In the genomic region with DNA sequence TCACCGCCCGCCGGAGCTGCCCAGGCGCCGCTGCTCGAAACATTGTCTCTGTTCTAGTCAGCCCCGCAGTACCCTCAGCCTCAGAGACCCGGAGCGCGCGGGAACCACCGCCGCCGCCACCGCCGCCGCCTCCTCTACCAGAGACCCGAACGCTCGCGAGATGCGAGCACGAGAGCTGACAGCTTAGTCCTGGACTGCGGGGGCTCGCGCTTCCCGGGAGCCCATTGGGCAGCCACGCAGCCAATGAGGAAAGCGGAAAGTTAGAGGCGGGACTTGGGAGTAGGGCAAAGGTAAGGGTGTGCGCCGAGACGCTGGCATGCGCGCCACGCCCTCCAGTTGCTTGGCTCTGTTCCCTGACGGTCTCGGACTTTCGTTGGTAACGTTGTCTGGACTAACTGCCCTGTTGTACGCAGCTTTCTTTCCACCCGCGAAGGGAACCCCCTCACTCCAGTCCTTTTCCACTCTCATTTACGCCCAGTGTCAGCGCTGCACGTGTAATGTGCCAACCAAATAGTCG, we compare ENCODE assay signal across 8 mouse cellular contexts. TPM values are rescaled to one million over a fixed set of nuclear protein-coding genes. Genes with fewer than 3 reads are reported as not detected.
DNase-seq lines count a peak whose midpoint lies in the region; ATAC-seq and TF ChIP-seq lines count a peak whose summit lies in the region.

A gene (minus strand): TSS at position 217 of the 517 bp plus-strand sequence.

- peaks cover 13% of the 10 kb centered on the region; the same call in 1 of the 2 replicates for H3K4me1 ChIP-seq in hindbrain, embryonic 13.5 days (replicated peaks)

- ATAC-seq in Patski: peak; percentile 99
- ATAC-seq in hindbrain, embryonic 13.5 days (ENCODE audit: low FRiP score): peak; percentile 100

- H3K4me2 ChIP-seq in hindbrain, embryonic 13.5 days: peak within 1 kb of the TSS; percentile 95

- POLR2A ChIA-PET in Patski (lab: Charles Lee): no interaction called here

- H3K36me3 ChIP-seq in hindbrain, embryonic 13.5 days: no peaks in the 10 kb centered on the region

- DNase-seq in Patski (ENCODE audit: low read depth, low spot score): peak; percentile 69
- peak; percentile 93 to 95 for DNase-seq in cerebellum, postnatal 14 days
- peak; percentile 90 to 91 for DNase-seq in frontal cortex, postnatal 14 days (ENCODE audit: low spot score in 2 of 2)
- DNase-seq in layer of hippocampus, postnatal 25 days (ENCODE audit: extremely low spot score in 1 of 2, low spot score in 1 of 2): peak; percentile 83 to 84
- DNase-seq in lung, postnatal 25 days (ENCODE audit: low spot score): peak; percentile 98
- DNase-seq in retina, embryonic 14.5 days (ENCODE audit: low spot score): peak; percentile 97
- DNase-seq in thymus, postnatal 4 days: peak; percentile 96

- H3K4me3 ChIP-seq in hindbrain, embryonic 13.5 days: peak within 1 kb of the TSS; percentile 84

- in situ Hi-C loops in Patski (cut with MboI; ENCODE audit: low pct_unique_long_range_greater_than_20kb): no loop called here

- H3K9ac ChIP-seq in hindbrain, embryonic 13.5 days: peak within 1 kb of the TSS; percentile 91

- CTCF ChIA-PET in Patski (lab: Charles Lee): no interaction called here

- peaks cover 31% of the 10 kb centered on the region for H3K27me3 ChIP-seq in Patski
- peaks cover 32% of the 10 kb centered on the region for H3K27me3 ChIP-seq in hindbrain, embryonic 13.5 days

- no peaks in the 10 kb centered on the region for H3K9me3 ChIP-seq in hindbrain, embryonic 13.5 days

- TF ChIP-seq CTCF in Patski (IDR thresholded peaks at IDR 0.05): no peak

- 1% methylated on average over 47 of the region's 47 CpGs for WGBS in hindbrain, embryonic 13.5 days

- peak within 1 kb of the TSS; percentile 88 for H3K27ac ChIP-seq in hindbrain, embryonic 13.5 days

RNA-seq across cellular contexts. Expression of the gene that starts here (rescaled TPM):
- polyA plus RNA-seq in Patski (2021): 282 TPM
- 95.5 and 104 TPM in 2 replicates for polyA plus RNA-seq in hindbrain, embryonic 13.5 days (2015; fragmentation: Nextera tagmentation; extraction: Ambion mirVana)
- 10 to 100 TPM; 45.3 to 46.5 TPM for total RNA-seq in layer of hippocampus, postnatal 25 days (2021)

Comparison
In these comparisons a context has a peak if more than half of its experiments do, and no peak if none do; other contexts are left out.
1. Peak in every context shown above with its lines: DNase-seq, ATAC-seq, H3K4me3 ChIP-seq and H3K27ac ChIP-seq.